Mouse (Mus musculus) brain, adult 2 months (tissue): Measurements from ENCODE around the gene Defb19.

Experiments used
- DNase-seq: peaks from one replicate; pipeline ENCODE4 v3.0.0; 2011; ENCODE audit warnings: low read depth, low spot score

The Defb19 gene

DNA sequence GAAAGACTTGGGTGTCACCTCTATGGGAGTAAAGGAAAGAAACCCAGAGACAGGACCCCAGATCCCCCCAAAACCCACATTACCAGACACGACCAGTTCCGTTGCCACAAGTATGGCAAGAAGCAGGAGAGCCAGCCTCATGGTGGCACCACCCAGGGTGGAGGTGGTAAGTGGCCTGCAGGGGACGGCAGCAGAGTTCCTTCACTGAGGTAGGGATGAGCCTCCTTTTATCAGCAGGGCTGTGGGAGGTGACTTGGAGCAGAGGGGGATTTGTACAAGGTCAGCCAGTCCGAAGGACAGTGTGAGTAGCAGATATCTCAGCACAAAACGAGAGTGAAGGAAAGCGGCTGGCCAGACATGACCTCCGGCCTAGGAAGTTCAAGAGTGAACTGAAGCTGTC is at the start of gene Defb19:
TSS of gene Defb19 (minus strand) at position 206 of the 400 bp plus-strand sequence.
- DNase-seq: no peak

DNA sequence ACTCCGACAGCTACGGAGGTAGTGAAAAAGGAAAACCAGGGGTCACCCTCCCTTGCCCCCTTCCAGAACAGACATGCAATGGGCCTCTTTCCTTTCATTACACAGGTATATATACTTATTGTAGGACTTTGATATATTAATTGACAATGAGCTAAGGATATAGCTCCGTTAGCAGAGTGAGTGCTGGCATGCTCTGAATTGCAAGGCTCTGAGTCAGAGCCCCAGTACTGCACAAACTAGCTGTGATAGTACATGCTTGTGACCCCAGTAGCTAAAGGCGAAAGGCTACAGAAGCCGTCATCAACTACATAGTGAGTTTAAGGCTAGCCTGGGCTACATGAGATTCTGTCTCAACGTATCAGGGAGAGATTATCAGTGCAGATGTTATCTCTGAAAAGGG is 49.8 kb upstream of the Defb19 start:
- DNase-seq: no peak

DNA sequence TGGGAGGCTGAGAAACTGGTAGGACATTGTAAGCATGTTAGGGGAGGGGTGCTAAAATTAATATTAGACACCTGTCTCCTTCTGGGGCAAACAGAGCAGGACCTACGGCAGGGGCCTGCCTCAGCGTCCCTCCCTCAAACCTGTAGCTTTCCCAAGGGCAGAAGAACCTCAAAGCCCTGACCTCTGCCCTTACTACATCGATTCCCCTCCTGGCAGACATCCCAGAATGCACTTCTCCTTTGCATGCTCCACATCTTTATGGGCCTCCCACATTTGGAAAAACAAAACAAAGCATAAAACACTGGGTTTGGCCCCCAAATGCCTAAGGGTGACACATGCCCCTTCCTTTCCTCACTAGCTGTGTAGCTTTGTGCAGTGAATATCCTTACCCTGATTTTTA is 49.1 kb upstream of the Defb19 start:
- no peak for DNase-seq

DNA sequence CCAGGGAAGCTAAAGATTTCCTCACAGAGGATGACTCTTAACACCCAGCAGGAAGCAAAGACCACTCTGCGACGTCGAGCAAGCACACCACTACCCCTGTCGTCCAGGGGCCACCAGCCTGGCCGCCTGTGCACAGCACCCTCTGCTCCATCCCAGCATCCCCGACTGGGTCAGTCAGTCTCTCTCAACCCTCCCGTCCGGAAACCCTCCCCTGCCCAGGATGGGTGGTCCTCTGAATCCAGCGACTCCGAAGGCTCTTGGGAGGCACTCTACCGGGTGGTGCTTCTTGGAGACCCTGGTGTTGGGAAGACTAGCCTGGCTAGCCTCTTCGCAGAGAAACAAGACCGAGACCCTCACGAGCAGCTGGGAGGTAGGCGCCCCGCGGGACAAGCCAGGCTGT is 48.0 kb upstream of the Defb19 start:
- no peak for DNase-seq

- no peak for DNase-seq
These were observed 46.9 kb upstream of the Defb19 start, which contains the start of gene Rem1 for GRCm38 (mm10) chr2:152626774-152627591. TSS of gene Rem1 (plus strand) at chr2:152626951.

DNA sequence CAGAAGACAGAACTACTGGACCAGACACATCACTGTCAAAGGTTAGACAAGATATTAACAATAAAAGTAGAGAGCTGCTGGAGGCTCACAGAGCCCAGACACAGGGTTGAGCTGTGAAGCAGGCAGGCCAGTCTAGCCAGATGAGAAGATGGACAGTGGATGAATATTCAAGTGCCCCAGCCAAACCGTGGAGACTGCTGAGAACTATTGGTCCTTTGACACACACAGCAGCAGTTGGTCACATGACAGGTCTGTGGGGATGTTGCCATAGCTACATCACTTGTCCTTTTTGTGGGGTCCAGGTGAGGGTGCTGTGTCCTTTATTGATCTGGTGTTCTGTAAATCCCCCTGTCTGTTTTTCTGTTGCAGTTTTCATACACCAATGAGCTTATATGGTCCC is 45.1 kb upstream of the Defb19 start:
- no peak for DNase-seq

- no peak for DNase-seq
These were observed 44.5 kb upstream of the Defb19 start for GRCm38 (mm10) chr2:152624566-152624965.

GRCm38 (mm10) chr2:152622953-152623352 is 42.8 kb upstream of the Defb19 start, which contains the start of gene Defb25:
TSS of gene Defb25 (minus strand) at chr2:152623053.
- no peak for DNase-seq

DNA sequence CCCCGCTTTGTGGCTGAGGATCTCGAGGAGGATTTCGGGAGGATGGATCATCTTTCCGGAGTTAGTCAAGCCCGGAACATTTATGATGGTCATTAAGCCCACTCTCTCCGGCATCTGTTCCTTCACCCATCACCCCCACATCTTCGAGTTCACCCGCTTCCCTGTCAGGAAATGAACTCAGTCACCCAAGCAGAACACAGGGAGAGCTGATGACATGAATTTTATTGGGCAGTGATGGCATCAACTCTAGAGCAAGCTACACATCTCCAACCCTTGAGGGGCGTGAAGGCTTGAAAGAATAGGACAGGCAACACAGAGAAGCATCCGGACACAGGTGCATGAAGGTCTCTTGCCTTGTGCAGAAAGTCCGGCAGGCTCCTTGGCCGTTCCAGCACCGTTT is 42.0 kb upstream of the Defb19 start:
- no peak for DNase-seq

DNA sequence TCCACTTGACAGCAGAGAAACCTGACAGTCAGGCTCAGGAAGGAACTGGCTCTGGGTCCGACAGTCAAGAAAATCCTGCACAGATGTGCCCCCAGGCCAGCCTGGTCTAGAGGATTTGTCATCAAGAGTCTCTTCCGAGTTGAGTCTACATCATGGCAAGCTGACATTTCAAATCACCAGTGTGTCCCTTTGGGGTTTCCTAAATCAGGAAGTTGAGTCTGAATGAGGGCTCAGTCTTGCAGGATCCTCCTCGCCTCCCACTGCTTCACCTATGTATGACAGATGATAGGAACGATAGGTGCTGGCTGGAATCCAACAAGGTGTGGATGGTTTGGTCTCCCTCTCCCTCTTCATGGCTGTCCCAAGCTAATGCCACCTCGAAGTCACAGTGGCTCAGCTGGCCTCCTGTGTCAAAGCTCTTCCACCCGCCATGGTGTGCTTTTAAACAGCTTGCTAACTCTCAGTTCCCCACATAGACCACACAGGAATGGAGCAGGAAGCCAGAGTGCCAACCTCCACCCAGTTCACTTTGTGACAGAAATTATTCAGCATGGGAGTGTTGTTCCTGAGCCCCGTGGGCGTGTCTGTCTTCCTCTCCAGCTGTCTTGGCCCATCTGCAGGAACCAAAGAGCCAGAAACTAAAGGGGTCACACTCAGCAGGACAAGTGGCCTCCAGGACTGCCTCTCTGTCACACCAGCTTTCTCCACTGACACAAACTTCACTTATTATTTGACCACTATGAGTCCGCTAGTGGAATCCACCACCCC is 40.4 kb upstream of the Defb19 start:
- peak; percentile 36 for DNase-seq

DNA sequence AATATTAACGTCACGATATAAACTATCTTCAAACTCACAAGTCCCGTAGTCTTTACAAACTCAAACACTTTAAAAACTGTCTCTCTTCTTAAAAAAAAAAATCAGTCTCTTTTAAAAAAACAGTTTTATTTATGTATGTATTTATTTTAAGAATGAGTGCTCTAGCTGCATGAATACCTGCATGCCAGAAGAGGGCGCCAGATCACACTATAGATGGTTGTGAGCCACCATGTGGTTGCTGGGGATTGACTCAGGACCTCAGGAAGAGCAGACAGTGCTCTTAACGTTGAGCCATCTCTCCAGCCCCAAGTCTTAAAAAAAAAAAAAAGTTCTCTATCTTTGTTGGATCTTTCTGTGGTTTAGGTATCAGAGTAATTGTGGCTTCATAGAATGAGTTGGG is 37.3 kb upstream of the Defb19 start:
- DNase-seq: no peak

DNA sequence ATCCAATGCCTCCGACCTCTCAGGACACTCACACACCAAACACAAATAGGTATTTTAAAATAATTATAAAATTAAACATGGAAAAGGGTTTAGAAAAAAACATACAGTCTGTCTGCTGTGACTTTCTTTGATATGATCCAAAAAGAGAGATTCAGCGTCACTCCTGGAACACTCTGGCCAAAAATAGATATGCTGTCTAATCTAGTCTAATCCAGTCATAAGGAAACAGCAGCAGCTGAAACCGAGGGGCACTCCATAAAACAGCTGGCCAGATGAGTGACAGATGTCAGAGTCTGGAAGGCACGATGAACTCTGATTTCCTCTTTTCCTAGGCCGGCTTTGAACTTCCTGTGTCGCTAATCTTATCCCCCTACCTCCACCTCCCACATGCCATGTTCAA is 36.4 kb upstream of the Defb19 start:
- no peak for DNase-seq

GRCm38 (mm10) chr2:152615563-152615962 is 35.5 kb upstream of the Defb19 start:
- peak; percentile 80 for DNase-seq

DNA sequence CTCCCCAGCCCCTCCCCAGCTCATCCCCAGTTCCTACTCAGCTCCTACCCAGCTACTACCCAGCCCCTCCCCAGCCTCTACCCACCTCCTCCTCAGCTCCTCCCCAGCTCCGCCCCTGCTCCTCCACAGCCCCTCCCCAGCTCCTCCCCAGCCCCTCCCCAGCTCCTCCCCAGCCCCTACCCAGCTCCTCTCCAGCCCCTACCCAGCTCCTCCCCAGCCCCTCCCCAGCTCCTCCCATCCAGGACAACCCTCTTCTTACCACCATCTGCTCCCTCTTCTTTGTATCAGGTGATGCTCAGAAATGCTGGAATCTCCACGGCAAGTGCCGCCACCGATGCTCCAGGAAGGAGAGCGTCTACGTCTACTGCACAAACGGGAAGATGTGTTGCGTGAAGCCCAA is 32.1 kb upstream of the Defb19 start:
- DNase-seq: peak; percentile 42

GRCm38 (mm10) chr2:152608719-152609118 is 28.6 kb upstream of the Defb19 start:
- no peak for DNase-seq

DNA sequence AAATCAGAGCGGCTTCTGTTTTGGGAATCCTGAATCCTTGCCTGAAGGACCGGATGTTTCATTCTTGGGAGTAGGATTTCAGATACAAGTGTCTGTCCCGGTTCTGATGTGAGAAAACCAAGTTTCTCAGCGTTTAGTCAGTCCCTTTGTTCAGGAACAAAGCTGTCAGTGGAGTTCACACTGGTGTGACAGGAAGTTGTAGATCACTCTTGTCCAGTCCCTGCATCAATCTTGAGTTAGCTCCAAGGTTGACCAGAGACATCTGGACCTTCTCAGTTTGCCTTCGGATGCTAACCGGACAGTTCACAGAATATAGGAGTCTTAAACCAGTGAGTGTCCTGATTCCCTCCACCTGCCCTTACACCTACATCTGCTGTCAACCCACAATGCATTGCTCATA is 27.6 kb upstream of the Defb19 start:
- no peak for DNase-seq

- DNase-seq: peak; percentile 39
These were observed 23.9 kb upstream of the Defb19 start, which contains the start of gene Defb36 for GRCm38 (mm10) chr2:152604057-152604456. TSS of gene Defb36 (plus strand) at chr2:152604327.

- no peak for DNase-seq
These were observed 21.3 kb upstream of the Defb19 start for GRCm38 (mm10) chr2:152601275-152601960.

GRCm38 (mm10) chr2:152600076-152600475 is 20.0 kb upstream of the Defb19 start:
- no peak for DNase-seq

DNA sequence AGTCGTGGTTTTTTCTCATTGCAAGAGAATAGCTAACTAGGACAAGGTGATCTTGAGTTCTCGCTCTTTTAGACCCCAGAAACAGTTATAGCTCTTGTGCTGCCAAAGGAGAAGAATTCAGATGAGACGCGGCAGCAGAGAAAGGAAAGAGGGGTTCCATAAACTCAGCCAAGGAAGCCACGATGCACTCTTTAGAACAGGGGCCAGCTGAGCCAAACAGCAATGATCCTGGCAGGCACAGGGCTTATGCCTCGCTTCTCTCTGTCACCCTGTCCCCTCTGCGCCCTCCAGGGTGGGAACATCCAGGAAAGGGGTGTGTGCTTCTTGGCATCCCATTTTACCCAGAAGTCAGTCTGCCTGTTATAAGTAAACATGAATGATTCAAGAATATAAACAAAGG is 19.2 kb upstream of the Defb19 start, which contains the start of gene Defb45:
TSS of gene Defb45 (minus strand) at position 101 of the 400 bp plus-strand sequence.
- no peak for DNase-seq

- DNase-seq: no peak
These were observed 8.9 kb upstream of the Defb19 start for GRCm38 (mm10) chr2:152589021-152589420.

GRCm38 (mm10) chr2:152588450-152588849 is 8.3 kb upstream of the Defb19 start:
- no peak for DNase-seq
